Mouse (Mus musculus) lung, postnatal 0 days (tissue): ENCODE results near the gene Ckap2l. TPM values are rescaled to one million over a fixed set of nuclear protein-coding genes. Genes with fewer than 3 reads are reported as not detected.

Experiments used
- ATAC-seq: fragments of 200-750 bp; cut with Nextera tagmentation; 2 replicates; pipeline ENCODE4 v1.8.0; 2017; ENCODE audit warnings: moderate library complexity
- DNase-seq: peaks from one replicate; pipeline ENCODE4 v3.0.0-alpha.2; 2016; ENCODE audit warnings: low spot score
- H3K27ac ChIP-seq: fragments of 300-500 bp; sonication (generic); 2 replicates; pipeline ENCODE4 v1.5.1; 2014; ENCODE audit warnings: antibody characterized with exemption, mild to moderate bottlenecking, low read length, mixed read lengths
- H3K27me3 ChIP-seq: fragments of 300-500 bp; sonication (generic); replicated peaks from 2 replicates; pipeline ENCODE4 v1.6.1; 2014; ENCODE audit warnings: low read length, mixed read lengths; ENCODE audit not compliant: insufficient read depth
- H3K36me3 ChIP-seq: fragments of 300-500 bp; sonication (generic); 2 replicates; pipeline ENCODE4 v1.6.1; 2014; ENCODE audit warnings: low read length, mixed read lengths; ENCODE audit not compliant: insufficient read depth
- H3K4me1 ChIP-seq: fragments of 300-500 bp; sonication (generic); 2 replicates; pipeline ENCODE4 v1.6.1; 2014; ENCODE audit warnings: antibody characterized with exemption, low read depth, low read length, mixed read lengths; ENCODE audit not compliant: insufficient read depth
- H3K4me2 ChIP-seq: fragments of 300-500 bp; sonication (generic); replicated peaks from 2 replicates; pipeline ENCODE4 v1.6.1; 2014; ENCODE audit warnings: low read depth, mild to moderate bottlenecking, low read length, moderate library complexity, mixed read lengths
- H3K4me3 ChIP-seq: fragments of 300-500 bp; sonication (generic); 2 replicates; pipeline ENCODE4 v1.5.1; 2014; ENCODE audit warnings: low read depth, low read length
- H3K9ac ChIP-seq: fragments of 300-500 bp; sonication (generic); replicated peaks from 2 replicates; pipeline ENCODE4 v1.6.1; 2014; ENCODE audit warnings: low read depth, mild to moderate bottlenecking
- H3K9me3 ChIP-seq: fragments of 300-500 bp; sonication (generic); 2 replicates; pipeline ENCODE4 v1.6.1; 2016; ENCODE audit warnings: low read length, mixed read lengths
- CTCF ChIP-seq: IDR thresholded peaks from 2 replicates; pipeline ENCODE4 v1.5.1; 2016; ENCODE audit warnings: antibody characterized with exemption, mild to moderate bottlenecking
- EP300 ChIP-seq: IDR thresholded peaks from 2 replicates; pipeline ENCODE4 v1.6.1; 2016; ENCODE audit warnings: antibody characterized with exemption, mild to moderate bottlenecking, control low read depth
- WGBS: fragments of 180-500 bp; shearing (Covaris S2); extraction: QIAGEN DNeasy Blood & Tissue Kit; methylation state at CpG from one replicate; pipeline ENCODE4 v1.1.7; 2014; 5-methylcytosine and 5-hydroxymethylcytosine counted together
- polyA plus RNA-seq: library from polyadenylated mRNA; unstranded; fragments of >200 nt; fragmentation: Nextera tagmentation; extraction: Ambion mirVana; gene quantifications from 2 replicates; pipeline ENCODE4 v1.2.1, GENCODE M21; 2015

Gene Ckap2l
- polyA plus RNA-seq, 1 experiment from 2014 or later: 2.6 TPM

DNA sequence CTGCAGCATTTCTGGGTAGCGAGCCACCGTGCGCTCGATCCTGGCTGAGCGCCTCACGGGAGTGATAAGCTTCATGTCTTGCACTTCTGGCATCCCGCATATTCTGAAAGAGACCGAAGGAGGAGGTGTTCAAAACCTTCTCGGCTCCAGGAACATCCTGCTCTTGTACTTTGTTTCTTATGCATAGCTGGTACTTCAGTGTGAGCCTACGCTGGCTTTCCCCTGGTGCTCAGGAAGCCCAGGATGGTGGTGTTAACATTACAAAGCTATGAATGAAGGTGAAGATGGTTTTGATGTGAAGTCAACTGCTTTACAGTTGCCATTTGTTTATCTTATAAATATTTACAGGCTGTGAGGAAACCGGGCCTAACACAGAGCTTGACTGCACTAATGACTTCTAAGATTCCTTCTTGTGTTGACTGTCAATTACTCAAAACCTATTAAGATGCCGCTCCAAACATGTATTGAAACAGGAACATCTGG lies 27.8 kb downstream of the Ckap2l start:
- no peak overlapping the region for H3K27ac ChIP-seq
- H3K27me3 ChIP-seq: no peaks in the 10 kb centered on the region
- H3K36me3 ChIP-seq: no peaks in the 10 kb centered on the region; the same call in 1 of the 2 replicates
- no peak overlapping the region for H3K4me2 ChIP-seq
- H3K9me3 ChIP-seq: no peaks in the 10 kb centered on the region
- DNase-seq (no peak), ATAC-seq (no peak)
- TF ChIP-seq EP300 (no peak), CTCF (no peak)
- H3K4me1 ChIP-seq: no peaks in the 10 kb centered on the region
- no peak overlapping the region for H3K4me3 ChIP-seq
- no peak overlapping the region for H3K9ac ChIP-seq
- WGBS: 87% methylated on average over 12 of the region's 12 CpGs

DNA sequence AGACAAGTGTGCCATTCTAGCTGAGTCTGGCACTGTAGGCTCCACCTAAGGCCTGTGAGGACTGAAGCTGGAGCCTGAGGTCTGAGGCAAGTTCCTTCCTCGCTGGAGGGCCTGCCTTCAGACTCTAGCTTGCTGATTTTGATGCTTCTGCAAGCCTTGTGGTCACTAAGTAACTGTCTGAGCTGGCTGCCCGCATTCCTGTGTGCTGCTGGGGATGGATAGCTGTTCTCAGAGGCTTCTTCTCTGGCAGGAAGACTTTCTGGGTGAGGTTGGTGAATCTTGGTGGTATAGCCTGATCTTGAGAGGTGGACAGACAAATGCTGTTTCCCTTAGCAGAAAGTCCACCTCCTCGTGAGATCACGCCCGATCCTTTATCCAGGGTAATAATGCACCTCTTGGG lies 29.3 kb downstream of the Ckap2l start:
- DNase-seq: no peak
- H3K27ac ChIP-seq: no peak overlapping the region
- WGBS: 94% methylated on average over 5 of the region's 5 CpGs
- no peak overlapping the region for H3K9ac ChIP-seq
- H3K36me3 ChIP-seq: no peaks in the 10 kb centered on the region; the same call in 1 of the 2 replicates
- no peaks in the 10 kb centered on the region for H3K9me3 ChIP-seq
- H3K4me3 ChIP-seq: no peak overlapping the region
- no peaks in the 10 kb centered on the region for H3K27me3 ChIP-seq
- H3K4me2 ChIP-seq: no peak overlapping the region
- no peak for ATAC-seq
- H3K4me1 ChIP-seq: no peaks in the 10 kb centered on the region
- TF ChIP-seq CTCF: no peak

DNA sequence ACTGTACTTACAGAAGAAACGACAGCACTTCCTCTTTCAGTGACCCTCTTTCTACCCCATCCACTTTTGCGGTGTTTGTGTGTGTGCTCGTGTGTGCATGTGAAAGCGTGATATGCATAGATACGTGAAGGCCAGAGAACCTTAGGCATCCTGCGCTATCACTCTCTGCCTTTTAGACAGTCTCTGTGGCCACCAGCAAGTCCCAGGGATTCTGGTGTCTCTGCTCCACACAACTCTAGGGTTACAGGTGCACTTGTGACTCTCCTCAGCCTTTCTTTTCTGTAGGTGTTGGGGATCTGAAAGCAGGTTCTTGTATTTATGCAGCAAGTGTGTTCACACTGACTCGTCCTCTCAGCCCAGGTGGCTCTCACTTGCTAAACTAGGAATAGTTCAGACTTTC lies 31.7 kb downstream of the Ckap2l start:
- H3K9ac ChIP-seq: no peak overlapping the region
- ATAC-seq: no peak
- no peak overlapping the region for H3K4me3 ChIP-seq
- DNase-seq: no peak
- H3K4me2 ChIP-seq: no peak overlapping the region
- H3K9me3 ChIP-seq: no peaks in the 10 kb centered on the region
- 91% methylated on average over 7 of the region's 7 CpGs for WGBS
- H3K36me3 ChIP-seq: no peaks in the 10 kb centered on the region; the same call in 1 of the 2 replicates
- TF ChIP-seq CTCF (no peak), EP300 (no peak)
- H3K4me1 ChIP-seq: no peaks in the 10 kb centered on the region
- H3K27me3 ChIP-seq: no peaks in the 10 kb centered on the region
- H3K27ac ChIP-seq: no peak overlapping the region

DNA sequence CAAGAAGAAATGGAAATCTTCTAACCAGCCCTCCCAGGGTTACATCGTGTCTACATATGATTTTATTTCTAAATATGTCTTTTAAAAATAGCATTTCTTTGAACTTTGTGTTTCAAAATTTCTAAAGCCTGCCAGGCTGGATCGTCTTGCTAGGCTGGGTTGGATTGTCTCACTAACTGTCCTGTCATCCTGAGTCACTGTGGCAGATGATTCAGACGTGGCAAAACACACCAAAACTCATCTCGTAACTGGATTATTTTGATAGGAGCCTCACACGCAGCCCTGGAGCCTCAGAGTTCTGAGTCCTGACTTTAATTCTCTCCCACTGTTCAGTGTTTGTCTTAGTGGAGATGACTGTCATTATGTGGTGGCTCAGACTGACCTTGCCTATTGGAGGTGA lies 33.9 kb downstream of the Ckap2l start:
- H3K4me2 ChIP-seq: no peak overlapping the region
- no peak overlapping the region for H3K4me3 ChIP-seq
- ATAC-seq: no peak
- no peaks in the 10 kb centered on the region for H3K9me3 ChIP-seq
- 49% methylated on average over 5 of the region's 5 CpGs for WGBS
- no peaks in the 10 kb centered on the region for H3K36me3 ChIP-seq
- no peaks in the 10 kb centered on the region for H3K27me3 ChIP-seq
- no peak overlapping the region for H3K9ac ChIP-seq
- H3K4me1 ChIP-seq: no peaks in the 10 kb centered on the region
- no peak for TF ChIP-seq EP300
- no peak for DNase-seq
- H3K27ac ChIP-seq: no peak overlapping the region

DNA sequence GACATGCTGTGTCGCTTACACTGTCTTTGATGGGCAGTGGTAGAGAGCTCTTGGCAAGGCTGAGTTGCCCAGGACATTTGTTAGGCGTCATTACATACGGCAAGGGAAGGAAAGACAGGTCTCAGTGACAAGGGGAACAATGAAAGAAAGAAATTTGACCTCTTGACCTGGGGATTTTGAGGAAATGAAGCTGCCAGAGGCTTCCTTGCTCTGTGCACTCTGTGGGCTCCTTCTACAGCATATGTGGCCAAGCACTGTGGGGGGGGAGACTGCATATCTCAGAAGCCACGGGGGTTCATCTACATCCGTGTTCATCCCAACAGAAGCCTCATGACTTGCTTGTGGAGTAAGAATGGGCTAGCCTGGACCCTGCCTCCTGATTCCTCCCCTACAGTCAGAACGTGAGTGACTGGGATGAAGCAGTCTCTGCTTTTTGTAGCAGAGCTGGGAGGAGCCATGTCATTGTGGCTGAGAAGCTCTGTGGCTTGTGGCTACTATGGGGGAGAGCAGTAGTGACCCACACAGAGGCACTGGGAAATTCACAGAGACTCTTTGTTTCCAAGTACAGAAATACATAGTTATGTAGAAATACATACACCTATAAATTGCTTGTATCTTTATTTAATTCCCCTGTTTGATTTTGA lies 35.7 kb downstream of the Ckap2l start:
- 50% methylated on average over 6 of the region's 6 CpGs for WGBS
- ATAC-seq (no peak), DNase-seq (no peak)
- Histone ChIP-seq H3K4me2 (no peak overlapping the region), H3K27me3 (no peaks in the 10 kb centered on the region), H3K4me3 (no peak overlapping the region), H3K27ac (no peak overlapping the region), H3K36me3 (no peaks in the 10 kb centered on the region), H3K9ac (no peak overlapping the region), H3K9me3 (no peaks in the 10 kb centered on the region), H3K4me1 (no peaks in the 10 kb centered on the region)
- no peak for TF ChIP-seq EP300
- TF ChIP-seq CTCF: no peak

DNA sequence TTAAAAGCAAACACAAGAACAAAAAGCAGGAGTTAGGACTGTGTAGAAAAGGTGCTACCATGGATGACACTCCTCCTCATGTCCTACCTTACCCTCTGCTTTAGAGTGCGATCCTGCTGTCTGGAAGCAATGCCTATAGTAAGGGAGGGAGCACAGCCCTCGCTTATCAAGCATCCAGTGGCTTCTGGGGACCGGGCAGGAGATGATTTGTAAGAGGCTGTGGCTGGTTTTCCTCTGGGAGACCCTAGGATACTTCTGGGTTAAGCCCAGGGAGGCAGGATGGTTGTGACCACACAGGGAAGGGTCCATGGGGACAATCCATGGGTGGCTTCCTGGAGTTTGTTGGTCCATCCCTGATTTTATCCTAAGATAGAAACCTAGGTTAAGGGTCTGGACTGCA lies 36.4 kb downstream of the Ckap2l start:
- WGBS: 68% methylated on average over 3 of the region's 3 CpGs
- Histone ChIP-seq H3K9me3 (no peaks in the 10 kb centered on the region), H3K4me1 (no peaks in the 10 kb centered on the region), H3K9ac (no peak overlapping the region), H3K36me3 (no peaks in the 10 kb centered on the region), H3K4me2 (no peak overlapping the region), H3K4me3 (no peak overlapping the region), H3K27me3 (no peaks in the 10 kb centered on the region), H3K27ac (no peak overlapping the region)
- DNase-seq: no peak
- no peak for ATAC-seq
- TF ChIP-seq EP300: no peak
